Mouse (Mus musculus): ENCODE measurements around the gene Rhoj.
"Not testable (repeated sequence)": the region's sequence is repeated elsewhere in the genome, so short reads cannot be mapped to it uniquely, and the experiment has no call there.

The Rhoj gene

DNA sequence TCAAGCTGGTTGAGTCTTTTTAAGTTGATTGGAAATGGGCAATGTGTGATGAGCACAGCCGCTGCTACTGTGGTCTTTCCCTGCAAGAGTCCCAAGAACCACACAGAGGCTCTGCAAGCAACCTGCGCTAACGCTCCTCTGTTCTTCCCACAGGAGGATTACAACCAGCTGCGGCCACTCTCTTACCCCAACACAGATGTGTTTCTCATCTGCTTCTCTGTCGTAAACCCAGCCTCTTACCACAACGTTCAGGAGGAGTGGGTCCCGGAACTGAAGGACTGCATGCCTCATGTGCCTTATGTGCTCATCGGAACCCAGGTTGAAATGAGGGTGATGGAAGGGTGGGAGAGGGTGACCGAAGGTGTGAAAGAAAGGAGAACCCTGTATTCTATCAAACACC, 83.4 kb downstream of the Rhoj start:
- DNase-seq (ENCODE audit: low read depth, low spot score): peak; percentile 41

DNA sequence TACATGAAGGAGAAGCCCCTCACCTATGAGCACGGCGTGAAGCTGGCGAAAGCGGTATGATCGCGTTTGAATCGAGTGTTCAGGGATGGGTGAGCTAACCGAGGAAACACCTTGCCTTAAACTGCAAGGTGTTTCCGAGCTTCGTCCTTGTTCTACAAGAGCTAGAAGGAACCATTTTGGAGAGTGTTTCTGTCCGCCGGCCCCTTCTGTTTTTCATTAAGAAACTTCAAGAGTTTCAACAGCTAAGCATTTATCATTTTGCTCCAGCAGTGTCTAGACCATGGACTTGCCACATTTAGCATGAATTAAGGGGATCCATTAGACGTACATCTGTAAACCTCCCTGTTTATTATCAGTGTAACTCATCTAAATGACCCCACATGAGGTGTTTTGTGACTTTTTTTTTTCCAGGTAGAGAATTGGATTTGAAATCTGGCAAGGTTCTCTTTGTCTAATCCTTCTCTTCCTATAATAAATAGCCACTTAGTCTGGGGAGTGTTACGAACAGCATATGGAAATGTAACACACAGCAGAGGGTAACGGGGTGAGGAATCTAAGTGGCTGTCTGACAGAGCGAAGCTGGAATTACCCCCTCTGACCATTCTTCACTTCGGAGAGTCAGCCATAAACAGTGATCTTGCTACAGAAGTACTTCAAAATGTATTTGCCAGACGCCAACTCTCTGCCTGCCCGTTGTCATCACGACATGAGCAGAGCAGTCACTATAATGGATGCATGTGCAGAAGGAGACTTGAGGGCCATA, 86.1 kb downstream of the Rhoj start:
- DNase-seq (ENCODE audit: low read depth, low spot score): peak; percentile 56

GRCm38 (mm10) chr12:75396616-75397015, 88.5 kb downstream of the Rhoj start:
- DNase-seq (ENCODE audit: low read depth, low spot score): peak; percentile 47

GRCm38 (mm10) chr12:75397077-75397476, 89.0 kb downstream of the Rhoj start:
- no peak for DNase-seq (ENCODE audit: low read depth, low spot score)

- no peak for DNase-seq (ENCODE audit: low read depth, low spot score)
These were observed 104.8 kb downstream of the Rhoj start for GRCm38 (mm10) chr12:75412964-75413363.

GRCm38 (mm10) chr12:75414991-75415390, 106.9 kb downstream of the Rhoj start:
- DNase-seq (ENCODE audit: low read depth, low spot score): no peak

- no peak for DNase-seq (ENCODE audit: low read depth, low spot score)
These were observed 108.6 kb downstream of the Rhoj start, which contains the start of gene Gphb5 for GRCm38 (mm10) chr12:75416681-75417080. Gphb5 (minus strand) TSS chr12:75416781.

DNA sequence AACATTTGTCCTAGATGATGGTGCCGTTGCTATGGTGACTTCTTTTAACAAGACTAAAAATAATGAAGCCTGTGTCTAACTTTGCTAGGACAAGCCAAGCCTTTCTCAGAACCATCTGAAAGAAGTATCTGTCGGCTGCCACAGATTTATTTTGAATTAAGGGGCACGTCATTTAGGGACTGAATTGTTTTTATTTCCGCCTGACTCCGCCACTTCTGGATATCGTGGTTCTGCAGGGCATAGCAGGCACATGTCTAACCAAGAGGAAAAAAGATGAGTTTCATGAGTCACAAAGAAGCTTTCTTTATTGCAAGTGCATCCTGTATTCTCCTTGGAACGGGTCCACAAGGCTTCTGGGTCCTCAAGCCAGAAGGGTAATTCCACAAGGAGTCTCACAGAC, 116.2 kb downstream of the Rhoj start:
- no peak for DNase-seq (ENCODE audit: low read depth, low spot score)

DNA sequence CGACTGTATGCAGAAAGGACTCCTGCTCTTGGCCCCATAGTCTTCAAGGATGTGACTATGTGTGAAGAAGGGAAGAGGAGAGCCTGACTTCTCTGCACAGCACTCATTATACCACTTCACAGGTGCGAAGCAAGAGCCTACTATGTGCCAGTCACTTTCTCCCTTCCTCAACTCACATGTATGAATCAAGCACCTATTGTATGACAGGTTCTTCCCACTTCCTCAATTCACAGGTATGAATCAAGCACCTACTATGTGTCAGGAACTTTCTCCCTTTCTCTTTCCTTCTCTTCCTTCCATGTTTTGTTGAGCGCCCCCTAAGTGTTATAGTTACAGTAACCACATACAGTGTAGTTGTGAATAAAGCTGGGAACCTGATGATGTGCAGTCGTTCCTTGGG, 116.7 kb downstream of the Rhoj start:
- DNase-seq (ENCODE audit: low read depth, low spot score): no peak

GRCm38 (mm10) chr12:75425882-75426281, 117.8 kb downstream of the Rhoj start:
- no peak for DNase-seq (ENCODE audit: low read depth, low spot score)

- no peak for DNase-seq (ENCODE audit: low read depth, low spot score)
These were observed 120.6 kb downstream of the Rhoj start for GRCm38 (mm10) chr12:75428719-75429118.

DNA sequence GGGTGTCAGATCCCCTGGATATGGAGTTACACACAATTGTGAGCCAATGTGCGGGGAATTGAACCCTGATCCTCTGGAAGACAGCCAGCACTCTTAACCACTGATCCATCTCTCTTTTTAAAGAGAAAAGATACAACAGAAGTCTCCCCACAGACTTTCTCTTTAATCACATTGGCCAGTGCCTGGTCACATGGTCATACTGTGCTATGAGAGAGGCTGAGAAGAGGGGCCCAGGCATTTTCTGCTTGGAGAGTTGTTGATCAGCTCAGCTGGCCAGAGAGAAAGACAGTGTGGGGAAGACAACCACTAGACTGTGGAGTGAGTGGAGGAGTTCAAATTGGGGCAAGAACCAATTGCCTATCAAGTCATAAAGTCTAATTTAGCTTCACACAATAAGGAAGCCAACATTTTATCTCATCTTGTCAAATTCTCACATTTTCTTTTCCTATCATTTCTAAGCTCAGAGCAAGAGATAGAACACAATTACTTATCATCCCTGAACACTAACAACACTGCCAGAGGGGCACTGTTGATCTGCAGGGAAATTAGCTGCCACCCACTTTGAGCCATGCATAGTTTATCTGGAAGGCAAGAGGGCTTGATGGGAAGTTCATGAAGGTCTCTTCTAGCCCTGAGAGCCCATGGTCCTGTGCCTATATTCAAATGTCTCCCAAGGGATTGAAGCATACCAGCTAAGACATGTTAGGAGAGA, 121.7 kb downstream of the Rhoj start:
- DNase-seq (ENCODE audit: low read depth, low spot score): no peak

DNA sequence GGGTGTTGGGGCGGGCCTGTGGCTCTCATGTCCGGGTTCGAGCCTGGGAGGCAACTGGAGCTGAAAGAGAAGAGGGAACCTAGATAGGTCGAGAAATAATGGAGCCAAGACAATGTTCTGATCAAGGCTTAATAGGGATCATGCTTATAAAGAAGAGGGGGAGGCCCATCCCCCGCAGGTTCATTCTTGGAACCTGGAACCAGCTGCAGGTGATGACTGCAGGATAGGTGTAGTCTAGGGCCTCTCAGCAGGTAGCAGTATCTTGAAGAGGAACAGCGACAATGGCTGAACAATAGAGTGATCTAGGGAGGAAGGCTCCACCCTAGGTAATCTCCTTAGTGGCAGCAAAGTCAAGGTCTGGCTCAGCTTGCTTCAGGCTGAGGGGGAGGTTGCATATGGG, 124.3 kb downstream of the Rhoj start:
- not testable (repeated sequence) for DNase-seq (ENCODE audit: low read depth, low spot score)

- no peak for DNase-seq (ENCODE audit: low read depth, low spot score)
These were observed 138.1 kb downstream of the Rhoj start for GRCm38 (mm10) chr12:75446245-75446644.

DNA sequence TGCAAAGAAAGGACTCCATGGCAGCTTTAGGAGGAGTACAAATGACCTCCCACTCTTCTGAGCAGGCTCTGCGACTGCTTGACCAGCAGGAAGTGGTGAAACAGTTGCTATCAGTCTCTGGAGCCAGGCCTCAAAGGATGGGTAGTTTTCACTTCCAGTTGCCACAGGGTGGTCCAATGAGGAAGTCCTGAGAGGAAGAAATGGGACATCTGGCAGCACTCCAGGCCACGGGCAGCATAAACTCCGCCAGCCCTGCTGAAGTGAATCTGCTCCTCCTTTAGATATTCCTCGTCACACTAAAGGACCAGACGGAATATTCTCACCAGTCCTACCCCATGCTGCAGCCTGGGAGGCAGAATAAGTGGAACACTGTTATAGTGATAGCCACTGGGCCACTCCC, 140.8 kb downstream of the Rhoj start:
- no peak for DNase-seq (ENCODE audit: low read depth, low spot score)

DNA sequence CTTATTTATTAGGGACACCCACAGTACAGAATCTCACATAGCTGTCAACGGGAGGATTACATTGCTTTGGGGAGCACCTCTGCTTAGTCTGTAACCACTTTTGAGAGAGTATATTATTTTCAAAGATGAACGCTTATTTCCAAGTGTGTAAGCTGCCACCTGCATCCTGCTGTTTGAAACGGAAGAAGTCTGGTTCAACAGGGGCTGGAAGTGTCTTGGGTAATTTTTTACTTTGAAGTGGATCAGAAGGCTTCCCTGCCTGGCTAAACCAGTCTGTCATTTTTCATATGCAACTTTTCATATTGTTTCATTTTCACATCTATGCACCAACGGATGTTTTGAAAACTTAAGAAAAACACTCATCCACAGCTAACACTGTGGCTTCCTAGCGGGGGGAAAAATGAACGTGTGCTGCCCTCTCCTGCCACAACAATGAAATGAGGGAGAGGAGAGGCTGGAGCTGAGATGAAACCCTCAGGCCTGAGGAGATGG, 141.4 kb downstream of the Rhoj start:
- DNase-seq (ENCODE audit: low read depth, low spot score): no peak

DNA sequence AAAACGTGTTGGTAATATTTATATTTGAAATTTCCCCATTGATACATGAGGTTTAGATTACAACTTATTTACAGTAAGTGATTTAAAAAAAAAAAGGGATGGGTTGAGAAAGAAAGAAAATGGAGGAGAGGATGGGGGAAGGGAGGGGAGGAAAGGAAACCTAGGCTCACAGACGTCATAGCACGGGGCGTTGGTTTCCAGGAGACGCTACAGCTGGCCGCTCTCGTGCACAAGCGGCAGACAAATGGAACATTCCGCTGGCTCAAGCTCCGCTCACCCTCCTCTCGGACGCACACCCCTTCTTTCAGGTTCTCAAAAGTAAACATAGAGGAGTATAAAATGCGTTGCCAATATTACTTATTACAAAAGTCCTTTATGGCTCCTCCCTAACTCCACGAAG, 141.9 kb downstream of the Rhoj start:
- DNase-seq (ENCODE audit: low read depth, low spot score): no peak

DNA sequence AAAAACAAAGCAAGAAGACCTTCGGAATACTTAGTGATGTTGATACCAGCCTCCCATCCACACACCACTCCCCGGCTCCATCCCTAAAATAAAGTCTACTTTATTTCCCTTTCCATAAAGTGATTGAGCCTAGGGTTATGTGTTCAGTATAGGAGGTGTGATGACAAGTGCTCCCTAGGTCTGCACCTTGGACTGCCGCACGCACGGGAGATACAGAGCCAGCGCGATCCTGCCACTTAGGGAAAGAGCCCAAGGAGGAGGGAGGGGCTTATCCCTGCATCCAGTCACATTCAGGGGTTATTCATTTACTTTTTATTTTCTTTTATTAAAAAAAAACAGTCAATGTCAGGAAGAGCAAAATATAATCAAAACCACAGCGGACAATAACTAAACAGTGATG, 142.5 kb downstream of the Rhoj start:
- DNase-seq (ENCODE audit: low read depth, low spot score): no peak

Measured in mesoderm, embryonic 11.5 days (tissue).